Mouse (Mus musculus): ENCODE data around the gene B3galt6. TPM values are rescaled to one million over a fixed set of nuclear protein-coding genes. Genes with fewer than 3 reads are reported as not detected.

The B3galt6 gene
- polyA plus RNA-seq, 1 experiment: 7.4 TPM

GRCm38 (mm10) chr4:156021381-156021780, 28.9 kb upstream of the B3galt6 start:
- WGBS: 52% methylated on average over 3 of the region's 3 CpGs
- TF ChIP-seq POLR2A (IDR thresholded peaks at IDR 0.05; ENCODE audit: low read depth, low read length) (no peak), CTCF (IDR thresholded peaks at IDR 0.05; ENCODE audit: extremely low read depth, insufficient read length, insufficient replicate concordance, low read depth, low read length) (no peak)
- Histone ChIP-seq H3K4me3 (ENCODE audit: low read depth, low read length) (no peak overlapping the region), H3K27me3 (ENCODE audit: control insufficient read depth, insufficient read depth, low read length) (no peaks in the 10 kb centered on the region), H3K27ac (ENCODE audit: insufficient read depth, low read depth, low read length) (no peak overlapping the region), H3K4me1 (ENCODE audit: control insufficient read depth, insufficient read depth, insufficient read length, low read length) (peaks cover 2% of the 10 kb centered on the region; the same call in 1 of the 2 replicates), H3K36me3 (ENCODE audit: control insufficient read depth, insufficient read depth, low read length) (peaks cover 6% of the 10 kb centered on the region; the same call in 1 of the 2 replicates)

- 88% methylated on average over 12 of the region's 12 CpGs for WGBS
- Histone ChIP-seq H3K27me3 (ENCODE audit: control insufficient read depth, insufficient read depth, low read length) (no peaks in the 10 kb centered on the region), H3K4me3 (ENCODE audit: low read depth, low read length) (no peak overlapping the region), H3K27ac (ENCODE audit: insufficient read depth, low read depth, low read length) (no peak overlapping the region), H3K4me1 (ENCODE audit: control insufficient read depth, insufficient read depth, insufficient read length, low read length) (no peaks in the 10 kb centered on the region; the same call in 1 of the 2 replicates), H3K36me3 (ENCODE audit: control insufficient read depth, insufficient read depth, low read length) (peaks cover 15% of the 10 kb centered on the region)
- TF ChIP-seq CTCF (IDR thresholded peaks at IDR 0.05; ENCODE audit: extremely low read depth, insufficient read length, insufficient replicate concordance, low read depth, low read length) (no peak), POLR2A (IDR thresholded peaks at IDR 0.05; ENCODE audit: low read depth, low read length) (no peak)
Observed at GRCm38 (mm10) chr4:156019771-156020170, 27.3 kb upstream of the B3galt6 start.

GRCm38 (mm10) chr4:156014436-156014835, 22.0 kb upstream of the B3galt6 start:
- 89% methylated on average over 2 of the region's 2 CpGs for WGBS
- TF ChIP-seq POLR2A (IDR thresholded peaks at IDR 0.05; ENCODE audit: low read depth, low read length): no peak
- no peak for TF ChIP-seq CTCF (IDR thresholded peaks at IDR 0.05; ENCODE audit: extremely low read depth, insufficient read length, insufficient replicate concordance, low read depth, low read length)
- Histone ChIP-seq H3K36me3 (ENCODE audit: control insufficient read depth, insufficient read depth, low read length) (peaks cover 51% of the 10 kb centered on the region), H3K27me3 (ENCODE audit: control insufficient read depth, insufficient read depth, low read length) (no peaks in the 10 kb centered on the region), H3K27ac (ENCODE audit: insufficient read depth, low read depth, low read length) (no peak overlapping the region), H3K4me3 (ENCODE audit: low read depth, low read length) (no peak overlapping the region), H3K4me1 (ENCODE audit: control insufficient read depth, insufficient read depth, insufficient read length, low read length) (peaks cover 1% of the 10 kb centered on the region; the same call in 1 of the 2 replicates)

- H3K27me3 ChIP-seq (ENCODE audit: control insufficient read depth, insufficient read depth, low read length): no peaks in the 10 kb centered on the region
- peaks cover 59% of the 10 kb centered on the region for H3K36me3 ChIP-seq (ENCODE audit: control insufficient read depth, insufficient read depth, low read length)
- WGBS: 74% methylated on average over 8 of the region's 8 CpGs
- no peak within 1 kb of the TSS for H3K27ac ChIP-seq (ENCODE audit: insufficient read depth, low read depth, low read length)
- no peak within 1 kb of the TSS for H3K4me3 ChIP-seq (ENCODE audit: low read depth, low read length)
- TF ChIP-seq CTCF (IDR thresholded peaks at IDR 0.05; ENCODE audit: extremely low read depth, insufficient read length, insufficient replicate concordance, low read depth, low read length): no peak
- TF ChIP-seq POLR2A (IDR thresholded peaks at IDR 0.05; ENCODE audit: low read depth, low read length): no peak
- H3K4me1 ChIP-seq (ENCODE audit: control insufficient read depth, insufficient read depth, insufficient read length, low read length): peaks cover 1% of the 10 kb centered on the region; the same call in 1 of the 2 replicates
Observed at GRCm38 (mm10) chr4:156013637-156014036, 21.2 kb upstream of the B3galt6 start, which contains the start of gene Tnfrsf4. Gene Tnfrsf4 (plus strand): TSS chr4:156013843.

GRCm38 (mm10) chr4:156008369-156008768, 15.9 kb upstream of the B3galt6 start:
- no peaks in the 10 kb centered on the region for H3K27me3 ChIP-seq (ENCODE audit: control insufficient read depth, insufficient read depth, low read length)
- H3K27ac ChIP-seq (ENCODE audit: insufficient read depth, low read depth, low read length): no peak overlapping the region
- H3K4me1 ChIP-seq (ENCODE audit: control insufficient read depth, insufficient read depth, insufficient read length, low read length): no peaks in the 10 kb centered on the region
- WGBS: 94% methylated on average over 4 of the region's 4 CpGs
- no peak overlapping the region for H3K4me3 ChIP-seq (ENCODE audit: low read depth, low read length)
- no peak for TF ChIP-seq CTCF (IDR thresholded peaks at IDR 0.05; ENCODE audit: extremely low read depth, insufficient read length, insufficient replicate concordance, low read depth, low read length)
- no peak for TF ChIP-seq POLR2A (IDR thresholded peaks at IDR 0.05; ENCODE audit: low read depth, low read length)
- H3K36me3 ChIP-seq (ENCODE audit: control insufficient read depth, insufficient read depth, low read length): peaks cover 82% of the 10 kb centered on the region

- Histone ChIP-seq H3K4me3 (ENCODE audit: low read depth, low read length) (no peak overlapping the region), H3K27me3 (ENCODE audit: control insufficient read depth, insufficient read depth, low read length) (no peaks in the 10 kb centered on the region), H3K4me1 (ENCODE audit: control insufficient read depth, insufficient read depth, insufficient read length, low read length) (no peaks in the 10 kb centered on the region), H3K36me3 (ENCODE audit: control insufficient read depth, insufficient read depth, low read length) (peaks cover 82% of the 10 kb centered on the region), H3K27ac (ENCODE audit: insufficient read depth, low read depth, low read length) (no peak overlapping the region)
- 87% methylated on average over 3 of the region's 3 CpGs for WGBS
- TF ChIP-seq CTCF (IDR thresholded peaks at IDR 0.05; ENCODE audit: extremely low read depth, insufficient read length, insufficient replicate concordance, low read depth, low read length) (no peak), POLR2A (IDR thresholded peaks at IDR 0.05; ENCODE audit: low read depth, low read length) (no peak)
Observed at GRCm38 (mm10) chr4:156004109-156004508, 11.7 kb upstream of the B3galt6 start.

GRCm38 (mm10) chr4:155993606-155994005, 1.2 kb upstream of the B3galt6 start:
- Histone ChIP-seq H3K36me3 (ENCODE audit: control insufficient read depth, insufficient read depth, low read length) (peaks cover 20% of the 10 kb centered on the region), H3K27me3 (ENCODE audit: control insufficient read depth, insufficient read depth, low read length) (no peaks in the 10 kb centered on the region), H3K27ac (ENCODE audit: insufficient read depth, low read depth, low read length) (peak overlapping the region; percentile 97), H3K4me3 (ENCODE audit: low read depth, low read length) (peak overlapping the region; percentile 98), H3K4me1 (ENCODE audit: control insufficient read depth, insufficient read depth, insufficient read length, low read length) (peaks cover 10% of the 10 kb centered on the region)
- TF ChIP-seq POLR2A (IDR thresholded peaks at IDR 0.05; ENCODE audit: low read depth, low read length): no peak
- TF ChIP-seq CTCF (IDR thresholded peaks at IDR 0.05; ENCODE audit: extremely low read depth, insufficient read length, insufficient replicate concordance, low read depth, low read length): no peak
- WGBS: 1% methylated on average over 15 of the region's 15 CpGs
